Mouse (Mus musculus) forebrain, postnatal 0 days (tissue): ENCODE measurements around the gene Rpl18a. TPM values are rescaled to one million over a fixed set of nuclear protein-coding genes. Genes with fewer than 3 reads are reported as not detected.
A peak's percentile ranks its signal among the peaks of the same experiment; 100 is the strongest.
"Not testable (repeated sequence)": the region's sequence is repeated elsewhere in the genome, so short reads cannot be mapped to it uniquely, and the experiment has no call there.

ENCODE experiments used
- ATAC-seq: fragments of 200-750 bp; cut with Nextera tagmentation; 2 replicates; pipeline ENCODE4 v1.8.0; 2017; ENCODE audit warnings: mild to moderate bottlenecking, moderate library complexity
- DNase-seq: peaks from one replicate; pipeline ENCODE4 v3.0.0-alpha.2; 2015
- H3K27ac ChIP-seq: fragments of 300-500 bp; sonication (generic); 2 replicates; pipeline ENCODE4 v1.5.1; 2014; ENCODE audit warnings: low read depth, mild to moderate bottlenecking, antibody characterized with exemption, low read length, moderate library complexity, mixed read lengths
- H3K27me3 ChIP-seq: fragments of 300-500 bp; sonication (generic); 2 replicates; pipeline ENCODE4 v1.6.1; 2014; ENCODE audit warnings: mild to moderate bottlenecking, low read length, mixed read lengths; ENCODE audit not compliant: insufficient read depth
- H3K36me3 ChIP-seq: fragments of 300-500 bp; sonication (generic); 2 replicates; pipeline ENCODE4 v1.6.1; 2014; ENCODE audit warnings: mild to moderate bottlenecking, moderate library complexity; ENCODE audit not compliant: insufficient read depth
- H3K4me1 ChIP-seq: fragments of 300-500 bp; sonication (generic); 2 replicates; pipeline ENCODE4 v1.6.1; 2014; ENCODE audit warnings: antibody characterized with exemption; ENCODE audit not compliant: insufficient read depth
- H3K4me2 ChIP-seq: fragments of 300-500 bp; sonication (generic); 2 replicates; pipeline ENCODE4 v1.6.1; 2014; ENCODE audit warnings: low read depth, mild to moderate bottlenecking, moderate library complexity
- H3K4me3 ChIP-seq: fragments of 300-500 bp; sonication (generic); 2 replicates; pipeline ENCODE4 v1.5.1; 2014; ENCODE audit warnings: low read depth, low read length, mixed read lengths
- H3K9ac ChIP-seq: fragments of 300-500 bp; sonication (generic); 2 replicates; pipeline ENCODE4 v1.6.1; 2014; ENCODE audit warnings: mild to moderate bottlenecking
- H3K9me3 ChIP-seq: fragments of 300-500 bp; sonication (generic); 2 replicates; pipeline ENCODE4 v1.6.1; 2016; ENCODE audit warnings: low read length
- CTCF ChIP-seq: sonication (generic); IDR thresholded peaks from 2 replicates; pipeline ENCODE4 v1.5.1; 2016; ENCODE audit warnings: antibody characterized with exemption, control low read depth, low read depth
- WGBS: fragments of 180-500 bp; shearing (Covaris S2); extraction: QIAGEN DNeasy Blood & Tissue Kit; methylation state at CpG from one replicate; pipeline ENCODE4 v1.1.7; 2014; 5-methylcytosine and 5-hydroxymethylcytosine counted together
- polyA plus RNA-seq: library from polyadenylated mRNA; unstranded; fragments of >200 nt; fragmentation: Nextera tagmentation; extraction: Ambion mirVana; gene quantifications from 2 replicates; pipeline ENCODE4 v1.2.1, GENCODE M21; 2015
- total RNA-seq: library from RNA; depleted of rRNA; stranded (reverse); fragments of >200 nt; gene quantifications from 2 replicates; pipeline ENCODE4 v1.2.3, GENCODE M21; 2014

Gene Rpl18a
- total and polyA plus RNA-seq, 2 experiments from 2014 or later = 1,945 to 2,793 TPM

GRCm38 (mm10) chr8:70896316-70897020 lies 744 bp downstream of the Rpl18a start:
- H3K9me3 ChIP-seq = no peaks in the 10 kb centered on the region
- TF ChIP-seq CTCF = no peak
- H3K36me3 ChIP-seq = peaks cover 27% of the 10 kb centered on the region
- peak overlapping the region; percentile 96 for H3K9ac ChIP-seq
- H3K27ac ChIP-seq = peak overlapping the region; percentile 80; the same call in 1 of the 2 replicates
- DNase-seq = peak; percentile 33
- peaks cover 17% of the 10 kb centered on the region for H3K27me3 ChIP-seq
- WGBS = 5% methylated on average over 25 of the region's 25 CpGs
- H3K4me3 ChIP-seq = peak overlapping the region; percentile 89
- ATAC-seq = no peak
- H3K4me1 ChIP-seq = peaks cover 4% of the 10 kb centered on the region; the same call in 1 of the 2 replicates
- H3K4me2 ChIP-seq = peak overlapping the region; percentile 90

DNA sequence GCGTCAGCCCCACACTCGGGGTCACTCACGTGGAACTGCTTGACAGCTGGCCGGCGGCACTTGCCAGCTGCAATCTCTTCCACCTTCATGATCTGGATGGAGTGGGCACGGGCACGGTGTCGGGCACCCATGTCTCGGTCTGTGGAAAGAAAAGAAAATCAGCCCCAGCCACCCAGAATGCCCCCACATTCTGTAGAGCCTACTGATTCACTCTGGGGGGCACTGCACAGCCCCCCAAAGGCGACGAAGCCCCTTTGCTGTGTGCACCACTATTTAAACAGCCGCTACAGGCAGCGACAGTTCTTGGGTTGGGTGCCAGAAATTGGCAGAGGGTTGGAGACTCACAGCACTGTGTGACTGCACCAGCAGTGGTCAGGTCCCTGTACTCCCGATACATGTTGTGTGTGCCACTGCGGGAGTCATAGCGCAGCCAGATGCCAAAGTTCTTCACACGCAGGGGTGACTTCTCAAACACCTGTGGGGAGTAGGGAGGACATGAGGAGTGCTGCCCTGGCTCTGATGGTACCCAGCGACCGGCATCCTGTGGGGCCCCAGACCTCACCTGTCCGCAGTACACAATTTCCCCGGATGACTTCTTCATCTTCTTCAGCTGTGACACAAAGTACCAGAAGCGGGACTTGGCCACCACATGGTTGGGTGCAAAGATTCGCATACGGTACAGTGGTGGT lies 1.5 kb downstream of the Rpl18a start:
- Histone ChIP-seq H3K4me3 (peak overlapping the region; percentile 89; the same call in 1 of the 2 replicates), H3K4me2 (peak overlapping the region; percentile 90), H3K36me3 (peaks cover 27% of the 10 kb centered on the region), H3K27me3 (peaks cover 23% of the 10 kb centered on the region)
- H3K9me3 ChIP-seq, H3K9ac ChIP-seq, DNase-seq, H3K4me1 ChIP-seq, ATAC-seq, H3K27ac ChIP-seq: not testable (repeated sequence)
- 83% methylated on average over 23 of the region's 24 CpGs for WGBS

GRCm38 (mm10) chr8:70894771-70895545 lies 2.3 kb downstream of the Rpl18a start:
- H3K9ac ChIP-seq = no peak overlapping the region
- no peak overlapping the region for H3K27ac ChIP-seq
- H3K4me3 ChIP-seq = no peak overlapping the region
- peaks cover 25% of the 10 kb centered on the region for H3K27me3 ChIP-seq
- no peak overlapping the region for H3K4me2 ChIP-seq
- H3K4me1 ChIP-seq = peaks cover 4% of the 10 kb centered on the region; the same call in 1 of the 2 replicates
- TF ChIP-seq CTCF = no peak
- no peak for ATAC-seq
- peaks cover 27% of the 10 kb centered on the region for H3K36me3 ChIP-seq
- 90% methylated on average over 8 of the region's 8 CpGs for WGBS
- no peaks in the 10 kb centered on the region for H3K9me3 ChIP-seq
- DNase-seq = no peak

DNA sequence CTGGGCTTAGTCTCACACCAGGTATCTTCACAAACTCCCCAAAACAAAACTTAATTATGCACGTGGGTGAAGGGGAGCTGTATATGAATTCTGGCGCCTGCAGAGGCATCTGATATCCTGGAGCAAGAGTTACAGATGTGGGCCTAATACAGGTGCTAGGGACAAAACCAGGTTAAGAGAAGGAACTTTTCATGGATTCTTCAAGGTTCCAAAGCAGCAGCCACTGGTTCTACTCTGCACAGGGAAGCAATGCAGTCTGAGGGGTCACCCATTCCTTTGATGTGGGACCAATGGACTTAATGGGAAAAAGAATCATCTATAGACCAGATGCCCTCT lies 2.9 kb downstream of the Rpl18a start:
- no peak for TF ChIP-seq CTCF
- WGBS = 65% methylated on average over 2 of the region's 2 CpGs
- Histone ChIP-seq H3K36me3 (peaks cover 27% of the 10 kb centered on the region), H3K4me1 (peaks cover 4% of the 10 kb centered on the region; the same call in 1 of the 2 replicates), H3K27ac (no peak overlapping the region), H3K4me3 (no peak overlapping the region), H3K4me2 (no peak overlapping the region), H3K9me3 (no peaks in the 10 kb centered on the region), H3K9ac (no peak overlapping the region), H3K27me3 (peaks cover 25% of the 10 kb centered on the region)
- DNase-seq (no peak), ATAC-seq (no peak)

DNA sequence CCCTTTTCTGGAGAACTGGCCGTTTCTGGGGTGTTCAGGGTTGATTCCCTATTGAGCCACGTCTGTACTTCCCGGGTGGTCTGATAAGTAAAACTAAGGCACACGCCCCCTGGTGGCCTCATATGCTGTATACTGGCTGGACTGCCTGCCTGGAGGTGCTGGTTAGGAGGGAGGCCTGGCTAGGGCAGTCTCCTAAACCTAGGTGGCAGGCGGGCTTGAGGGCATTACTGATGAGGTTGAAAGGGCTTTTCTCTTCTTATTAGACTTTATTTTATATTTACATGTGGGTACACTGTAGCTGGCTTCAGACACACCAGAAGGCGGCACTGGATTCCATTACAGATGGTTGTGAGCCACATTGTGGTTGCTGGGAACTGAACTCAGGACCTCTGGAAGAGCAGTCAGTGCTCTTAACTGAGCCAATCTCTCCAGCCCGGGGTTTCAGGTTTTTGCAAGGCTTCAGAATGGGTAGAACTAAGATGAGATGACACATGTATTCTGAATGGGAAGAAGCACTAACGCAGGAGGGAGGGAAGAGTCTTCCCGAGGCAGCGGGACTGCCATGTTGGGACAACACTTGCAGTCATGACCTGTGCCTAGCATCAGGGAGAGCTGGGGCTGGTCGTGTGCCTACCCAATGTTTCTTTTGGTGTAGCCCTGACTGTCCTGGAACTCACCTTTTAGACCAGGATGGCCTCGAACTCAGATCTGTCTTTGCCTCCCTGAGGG lies 3.4 kb downstream of the Rpl18a start:
- Histone ChIP-seq H3K36me3 (peaks cover 27% of the 10 kb centered on the region), H3K4me1 (peaks cover 4% of the 10 kb centered on the region; the same call in 1 of the 2 replicates), H3K4me2 (no peak overlapping the region), H3K27ac (no peak overlapping the region), H3K27me3 (peaks cover 25% of the 10 kb centered on the region), H3K4me3 (no peak overlapping the region), H3K9me3 (no peaks in the 10 kb centered on the region), H3K9ac (no peak overlapping the region)
- peak; percentile 87 for DNase-seq
- WGBS = 29% methylated on average over 12 of the region's 12 CpGs
- TF ChIP-seq CTCF = peak; percentile 83
- no peak for ATAC-seq

- 0 out of 2 replicates have a peak overlapping the region, but pooled peaks have one; percentile 0 for H3K4me3 ChIP-seq
- ATAC-seq (no peak), DNase-seq (peak; percentile 21)
- peaks cover 4% of the 10 kb centered on the region; the same call in 1 of the 2 replicates for H3K4me1 ChIP-seq
- H3K36me3 ChIP-seq = peaks cover 27% of the 10 kb centered on the region
- WGBS = 35% methylated on average over 20 of the region's 20 CpGs
- no peak overlapping the region for H3K9ac ChIP-seq
- H3K27ac ChIP-seq = no peak overlapping the region
- no peak for TF ChIP-seq CTCF
- peaks cover 25% of the 10 kb centered on the region for H3K27me3 ChIP-seq
- no peaks in the 10 kb centered on the region for H3K9me3 ChIP-seq
- no peak overlapping the region for H3K4me2 ChIP-seq
Observed at GRCm38 (mm10) chr8:70892896-70893655, 4.1 kb downstream of the Rpl18a start.
